Mouse (Mus musculus): ENCODE data around the gene Thsd4. TPM values are rescaled to one million over a fixed set of nuclear protein-coding genes. Genes with fewer than 3 reads are reported as not detected.

Gene Thsd4
- total and polyA plus RNA-seq, 2 experiments from 2014 or later = 4.8 to 45.0 TPM

GRCm38 (mm10) chr9:59949511-59949910 lies 572.3 kb downstream of the Thsd4 start:
- ATAC-seq (ENCODE audit: insufficient read depth, low read depth) (no peak), DNase-seq (ENCODE audit: low spot score) (no peak)
- WGBS = 79% methylated on average over 6 of the region's 6 CpGs
- H3K4me2 ChIP-seq (ENCODE audit: low read depth, low read length) = no peak overlapping the region
- no peaks in the 10 kb centered on the region for H3K9me3 ChIP-seq (replicated peaks; ENCODE audit: control insufficient read depth, low read length)
- no peaks in the 10 kb centered on the region for H3K27me3 ChIP-seq (ENCODE audit: control insufficient read depth, insufficient read depth, low read length)
- H3K27ac ChIP-seq (ENCODE audit: low read depth) = no peak overlapping the region
- H3K36me3 ChIP-seq (replicated peaks; ENCODE audit: control insufficient read depth, insufficient read depth, low read length) = no peaks in the 10 kb centered on the region
- TF ChIP-seq CTCF (IDR thresholded peaks at IDR 0.05; ENCODE audit: low read depth) (no peak), EP300 (IDR thresholded peaks at IDR 0.05; ENCODE audit: low read depth) (no peak)
- H3K9ac ChIP-seq (replicated peaks; ENCODE audit: low read depth, low read length) = no peak overlapping the region
- no peak overlapping the region for H3K4me3 ChIP-seq (ENCODE audit: low read depth, low read length)
- 0 out of 2 replicates have a peak, but pooled peaks cover 4% of the 10 kb centered on the region for H3K4me1 ChIP-seq (ENCODE audit: control insufficient read depth, insufficient read depth)

GRCm38 (mm10) chr9:59948691-59949250 lies 573.1 kb downstream of the Thsd4 start:
- Histone ChIP-seq H3K4me2 (ENCODE audit: low read depth, low read length) (no peak overlapping the region), H3K9ac (replicated peaks; ENCODE audit: low read depth, low read length) (no peak overlapping the region), H3K4me3 (ENCODE audit: low read depth, low read length) (no peak overlapping the region), H3K9me3 (replicated peaks; ENCODE audit: control insufficient read depth, low read length) (no peaks in the 10 kb centered on the region), H3K36me3 (replicated peaks; ENCODE audit: control insufficient read depth, insufficient read depth, low read length) (no peaks in the 10 kb centered on the region), H3K4me1 (ENCODE audit: control insufficient read depth, insufficient read depth) (0 out of 2 replicates have a peak, but pooled peaks cover 4% of the 10 kb centered on the region), H3K27ac (ENCODE audit: low read depth) (no peak overlapping the region), H3K27me3 (ENCODE audit: control insufficient read depth, insufficient read depth, low read length) (no peaks in the 10 kb centered on the region)
- ATAC-seq (ENCODE audit: insufficient read depth, low read depth) (no peak), DNase-seq (ENCODE audit: low spot score) (no peak)
- WGBS = 85% methylated on average over 17 of the region's 17 CpGs
- no peak for TF ChIP-seq CTCF (IDR thresholded peaks at IDR 0.05; ENCODE audit: low read depth)
- no peak for TF ChIP-seq EP300 (IDR thresholded peaks at IDR 0.05; ENCODE audit: low read depth)

- no peak overlapping the region for H3K27ac ChIP-seq (ENCODE audit: low read depth)
- H3K4me2 ChIP-seq (ENCODE audit: low read depth, low read length) = no peak overlapping the region
- no peaks in the 10 kb centered on the region for H3K9me3 ChIP-seq (replicated peaks; ENCODE audit: control insufficient read depth, low read length)
- no peak overlapping the region for H3K4me3 ChIP-seq (ENCODE audit: low read depth, low read length)
- no peak overlapping the region for H3K9ac ChIP-seq (replicated peaks; ENCODE audit: low read depth, low read length)
- H3K4me1 ChIP-seq (ENCODE audit: control insufficient read depth, insufficient read depth) = 0 out of 2 replicates have a peak, but pooled peaks cover 4% of the 10 kb centered on the region
- WGBS = 66% methylated on average over 8 of the region's 8 CpGs
- no peak for TF ChIP-seq EP300 (IDR thresholded peaks at IDR 0.05; ENCODE audit: low read depth)
- no peak for TF ChIP-seq CTCF (IDR thresholded peaks at IDR 0.05; ENCODE audit: low read depth)
- ATAC-seq (ENCODE audit: insufficient read depth, low read depth) (no peak), DNase-seq (ENCODE audit: low spot score) (no peak)
- H3K36me3 ChIP-seq (replicated peaks; ENCODE audit: control insufficient read depth, insufficient read depth, low read length) = no peaks in the 10 kb centered on the region
- no peaks in the 10 kb centered on the region for H3K27me3 ChIP-seq (ENCODE audit: control insufficient read depth, insufficient read depth, low read length)
Measured at GRCm38 (mm10) chr9:59948226-59948625, 573.6 kb downstream of the Thsd4 start.

- DNase-seq (ENCODE audit: low spot score) = no peak
- no peak for ATAC-seq (ENCODE audit: insufficient read depth, low read depth)
Measured at GRCm38 (mm10) chr9:59947271-59947670, 574.6 kb downstream of the Thsd4 start.

GRCm38 (mm10) chr9:59945241-59945640 lies 576.6 kb downstream of the Thsd4 start:
- no peaks in the 10 kb centered on the region for H3K9me3 ChIP-seq (replicated peaks; ENCODE audit: control insufficient read depth, low read length)
- WGBS = 80% methylated on average over 3 of the region's 3 CpGs
- H3K4me1 ChIP-seq (ENCODE audit: control insufficient read depth, insufficient read depth) = peaks cover 6% of the 10 kb centered on the region; the same call in 1 of the 2 replicates
- no peak overlapping the region for H3K27ac ChIP-seq (ENCODE audit: low read depth)
- no peaks in the 10 kb centered on the region for H3K27me3 ChIP-seq (ENCODE audit: control insufficient read depth, insufficient read depth, low read length)
- no peak overlapping the region for H3K9ac ChIP-seq (replicated peaks; ENCODE audit: low read depth, low read length)
- no peaks in the 10 kb centered on the region for H3K36me3 ChIP-seq (replicated peaks; ENCODE audit: control insufficient read depth, insufficient read depth, low read length)
- ATAC-seq (ENCODE audit: insufficient read depth, low read depth) (no peak), DNase-seq (ENCODE audit: low spot score) (no peak)
- no peak for TF ChIP-seq CTCF (IDR thresholded peaks at IDR 0.05; ENCODE audit: low read depth)
- no peak for TF ChIP-seq EP300 (IDR thresholded peaks at IDR 0.05; ENCODE audit: low read depth)
- no peak overlapping the region for H3K4me3 ChIP-seq (ENCODE audit: low read depth, low read length)
- no peak overlapping the region for H3K4me2 ChIP-seq (ENCODE audit: low read depth, low read length)

More at GRCm38 (mm10) chr9:59947271-59947670, 574.6 kb downstream of the Thsd4 start:
- Histone ChIP-seq H3K27ac (ENCODE audit: low read depth) (no peak overlapping the region), H3K9ac (replicated peaks; ENCODE audit: low read depth, low read length) (no peak overlapping the region), H3K4me1 (ENCODE audit: control insufficient read depth, insufficient read depth) (no peaks in the 10 kb centered on the region), H3K4me3 (ENCODE audit: low read depth, low read length) (no peak overlapping the region), H3K9me3 (replicated peaks; ENCODE audit: control insufficient read depth, low read length) (no peaks in the 10 kb centered on the region), H3K4me2 (ENCODE audit: low read depth, low read length) (no peak overlapping the region), H3K36me3 (replicated peaks; ENCODE audit: control insufficient read depth, insufficient read depth, low read length) (no peaks in the 10 kb centered on the region), H3K27me3 (ENCODE audit: control insufficient read depth, insufficient read depth, low read length) (no peaks in the 10 kb centered on the region)
- 86% methylated on average over 8 of the region's 8 CpGs for WGBS
- no peak for TF ChIP-seq CTCF (IDR thresholded peaks at IDR 0.05; ENCODE audit: low read depth)
- no peak for TF ChIP-seq EP300 (IDR thresholded peaks at IDR 0.05; ENCODE audit: low read depth)

GRCm38 (mm10) chr9:59943826-59944225 lies 578.0 kb downstream of the Thsd4 start:
- no peak for ATAC-seq (ENCODE audit: insufficient read depth, low read depth)
- no peak overlapping the region for H3K9ac ChIP-seq (replicated peaks; ENCODE audit: low read depth, low read length)
- DNase-seq (ENCODE audit: low spot score) = no peak
- no peaks in the 10 kb centered on the region for H3K9me3 ChIP-seq (replicated peaks; ENCODE audit: control insufficient read depth, low read length)
- H3K4me2 ChIP-seq (ENCODE audit: low read depth, low read length) = no peak overlapping the region
- TF ChIP-seq CTCF (IDR thresholded peaks at IDR 0.05; ENCODE audit: low read depth) (no peak), EP300 (IDR thresholded peaks at IDR 0.05; ENCODE audit: low read depth) (no peak)
- no peak overlapping the region for H3K4me3 ChIP-seq (ENCODE audit: low read depth, low read length)
- H3K27ac ChIP-seq (ENCODE audit: low read depth) = no peak overlapping the region
- H3K4me1 ChIP-seq (ENCODE audit: control insufficient read depth, insufficient read depth) = peaks cover 6% of the 10 kb centered on the region; the same call in 1 of the 2 replicates
- H3K27me3 ChIP-seq (ENCODE audit: control insufficient read depth, insufficient read depth, low read length) = no peaks in the 10 kb centered on the region
- H3K36me3 ChIP-seq (replicated peaks; ENCODE audit: control insufficient read depth, insufficient read depth, low read length) = no peaks in the 10 kb centered on the region
- 91% methylated on average over 6 of the region's 6 CpGs for WGBS
